Mouse (Mus musculus) adrenal gland, adult 10 weeks (tissue): ENCODE measurements around the gene Zkscan3. TPM values are rescaled to one million over a fixed set of nuclear protein-coding genes. Genes with fewer than 3 reads are reported as not detected.

Experiments used
- polyA plus RNA-seq: library from polyadenylated mRNA; stranded (reverse); fragments of 350-450 nt; fragmentation: Illumina TruSeq; extraction: RNeasy Lipid Tissue Mini Kit (QIAGEN cat#74804); gene quantifications from one replicate; pipeline ENCODE4 v1.2.3, GENCODE M21; 2014; ENCODE audit warnings: low read depth, low replicate concordance

Gene Zkscan3
- polyA plus RNA-seq = 88.2 TPM

GRCm38 (mm10) chr13:21402287-21402846, at the start of gene Zkscan3:
Gene Zkscan3 (minus strand): TSS chr13:21402755.

GRCm38 (mm10) chr13:21440503-21441206, 38.1 kb upstream of the Zkscan3 start, which contains the start of gene Pgbd1:
Gene Pgbd1 (minus strand): TSS chr13:21441058.

DNA sequence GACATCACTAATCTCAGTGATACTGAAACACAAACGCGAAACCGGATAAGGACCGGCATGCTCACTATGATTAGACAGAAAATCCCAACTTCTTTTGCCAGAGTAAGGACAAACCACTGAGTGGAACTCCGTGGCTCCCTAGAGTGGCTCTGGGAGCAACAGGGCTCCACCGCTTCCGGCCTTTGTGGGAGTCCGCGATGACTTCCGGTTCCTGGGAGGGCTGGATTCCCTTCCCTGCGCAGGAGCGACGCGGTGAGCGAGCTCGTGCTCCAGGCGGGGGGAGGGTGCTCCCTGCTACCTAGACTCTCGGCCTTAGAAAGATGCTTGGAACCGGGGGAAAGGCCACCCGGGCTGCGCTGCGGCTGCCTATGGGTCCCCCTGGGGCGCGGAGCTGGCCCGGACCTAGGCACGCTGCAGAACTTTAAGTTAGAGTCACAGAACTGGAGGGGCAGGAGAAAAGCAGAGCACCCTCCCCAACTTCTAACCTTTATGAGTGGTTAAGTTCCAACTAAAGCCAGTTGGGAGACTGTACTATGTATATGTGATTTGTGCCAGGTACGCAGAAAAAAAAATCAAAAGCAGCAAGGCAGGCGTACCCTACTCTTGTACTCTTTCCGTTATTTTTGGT, 39.8 kb downstream of the Zkscan3 start, which contains the start of gene Zscan12:
TSS of gene Zscan12 (plus strand) at position 200 of the 628 bp plus-strand sequence.

GRCm38 (mm10) chr13:21346610-21347009, 55.9 kb downstream of the Zkscan3 start, which contains the start of gene Olfr1367:
Gene Olfr1367 (plus strand): TSS chr13:21346910.

Other genes with a start within 250 kb of the Zkscan3 start
- 34.1 TPM for gene Trim27, start 223.3 kb downstream of the Zkscan3 start, polyA plus RNA-seq
- gene Gpx5, start 110.0 kb downstream of the Zkscan3 start, polyA plus RNA-seq = 2.4 TPM
- not detected for gene Gpx6, start 90.6 kb downstream of the Zkscan3 start, polyA plus RNA-seq
- not detected for gene Olfr1367, start 55.8 kb downstream of the Zkscan3 start, polyA plus RNA-seq
- gene Zscan12, start 39.9 kb downstream of the Zkscan3 start, polyA plus RNA-seq = 17.1 TPM
- gene Pgbd1, start 38.3 kb upstream of the Zkscan3 start, polyA plus RNA-seq = 4.0 TPM
- 95.7 TPM for gene Zscan26, start 51.0 kb upstream of the Zkscan3 start, polyA plus RNA-seq
- 2.3 TPM for gene Nkapl, start 65.8 kb upstream of the Zkscan3 start, polyA plus RNA-seq
- 1.8 TPM for gene Zkscan4, start 76.2 kb upstream of the Zkscan3 start, polyA plus RNA-seq
- gene Gm10065, start 76.7 kb upstream of the Zkscan3 start, polyA plus RNA-seq = not detected
- 5.3 TPM for gene AK157302, start 92.5 kb upstream of the Zkscan3 start, polyA plus RNA-seq
- gene Gm11273, start 98.7 kb upstream of the Zkscan3 start, polyA plus RNA-seq = not detected
- 41.5 TPM for gene Zkscan8, start 128.4 kb upstream of the Zkscan3 start, polyA plus RNA-seq
- not detected for gene Olfr1366, start 140.1 kb upstream of the Zkscan3 start, polyA plus RNA-seq
- not detected for gene Olfr1535, start 157.1 kb upstream of the Zkscan3 start, polyA plus RNA-seq
- not detected for gene Olfr1364, start 179.0 kb upstream of the Zkscan3 start, polyA plus RNA-seq
- gene Olfr1362, start 211.3 kb upstream of the Zkscan3 start, polyA plus RNA-seq = not detected
- gene Olfr11, start 239.8 kb upstream of the Zkscan3 start, polyA plus RNA-seq = not detected